Mouse (Mus musculus) left cerebral cortex, adult 11 months (tissue): ENCODE measurements around the gene Foxo4.

Source experiments
- DNase-seq: peaks from one replicate; pipeline ENCODE4 v3.0.0; 2022; ENCODE audit warnings: low spot score

The Foxo4 gene

GRCm38 (mm10) chrX:101253952-101254729, at the start of gene Foxo4:
Gene Foxo4, plus strand, starts transcription at chrX:101254528.
- peak; percentile 66 for DNase-seq

GRCm38 (mm10) chrX:101221834-101222795, 32.2 kb upstream of the Foxo4 start, which contains the start of gene Snx12:
Gene Snx12, minus strand, starts transcription at chrX:101222563.
- DNase-seq, result peak; percentile 91

GRCm38 (mm10) chrX:101222796-101223162, 31.5 kb upstream of the Foxo4 start:
- no peak for DNase-seq

DNA sequence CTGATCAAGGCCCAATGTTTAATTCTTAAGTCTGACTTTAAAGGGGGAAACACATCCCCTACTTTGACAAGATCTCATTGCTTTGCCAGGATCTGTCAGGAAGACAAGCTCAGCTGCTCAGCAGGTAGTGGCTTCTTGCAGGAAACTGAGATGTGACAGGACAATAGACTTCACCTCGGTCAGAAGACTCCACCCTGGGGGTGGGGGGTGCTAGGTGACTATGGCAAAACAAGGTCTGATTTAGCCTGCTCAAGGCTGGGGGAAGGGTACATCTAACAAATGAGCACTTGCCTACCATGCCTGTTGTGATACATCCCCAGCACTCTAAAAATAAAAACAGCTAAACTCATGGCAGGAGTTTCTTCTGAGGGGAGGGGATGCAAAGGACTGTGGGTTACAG, 9.3 kb upstream of the Foxo4 start:
- no peak for DNase-seq

- DNase-seq, result no peak
These were observed 412 bp downstream of the Foxo4 start for GRCm38 (mm10) chrX:101254740-101255139.

- DNase-seq, result no peak
These were observed 2.3 kb downstream of the Foxo4 start for GRCm38 (mm10) chrX:101256603-101257002.

DNA sequence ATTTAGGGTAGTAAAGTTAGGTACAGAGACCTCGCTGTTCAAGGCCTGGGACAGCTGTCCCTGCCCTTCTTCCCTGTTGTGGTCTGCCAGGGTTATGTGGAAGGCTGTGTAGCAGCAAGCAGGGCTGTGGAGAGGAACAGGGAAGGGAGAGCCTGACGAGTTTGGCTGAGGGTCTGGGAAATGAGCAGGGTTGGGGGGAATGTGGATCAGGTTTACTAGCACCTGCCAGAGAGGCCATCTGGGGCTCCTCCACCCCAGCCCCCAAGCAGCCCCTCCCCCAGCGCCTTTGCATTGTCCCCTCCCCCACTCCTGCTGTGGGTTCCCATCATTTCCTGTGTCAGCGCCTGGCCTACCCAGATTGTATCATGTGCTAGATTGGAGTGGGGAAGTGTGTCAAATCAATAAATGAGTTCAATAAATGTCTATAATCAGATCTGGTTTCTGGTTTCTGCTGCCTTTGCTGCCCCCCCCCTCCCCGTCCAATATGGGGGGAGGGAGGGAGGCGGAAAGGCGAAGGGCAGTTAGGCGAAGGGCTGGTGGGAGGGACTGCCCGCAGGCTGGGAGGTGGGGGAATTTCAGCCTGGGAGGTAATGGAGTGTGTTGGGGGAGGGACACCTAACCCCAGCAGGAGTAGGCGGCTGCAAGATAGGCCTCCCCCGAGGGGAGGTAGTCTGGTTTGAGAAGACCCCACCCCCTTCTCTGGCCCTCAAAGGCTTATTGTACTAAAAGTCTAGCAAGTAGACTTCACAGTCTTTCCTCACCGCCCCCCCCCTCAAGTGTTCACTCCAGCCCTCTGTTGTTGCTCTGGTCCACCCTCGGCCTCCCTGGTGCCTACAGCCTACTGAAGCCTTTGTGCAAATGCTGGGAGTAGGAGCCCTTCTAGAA, 6.4 kb downstream of the Foxo4 start:
- no peak for DNase-seq

DNA sequence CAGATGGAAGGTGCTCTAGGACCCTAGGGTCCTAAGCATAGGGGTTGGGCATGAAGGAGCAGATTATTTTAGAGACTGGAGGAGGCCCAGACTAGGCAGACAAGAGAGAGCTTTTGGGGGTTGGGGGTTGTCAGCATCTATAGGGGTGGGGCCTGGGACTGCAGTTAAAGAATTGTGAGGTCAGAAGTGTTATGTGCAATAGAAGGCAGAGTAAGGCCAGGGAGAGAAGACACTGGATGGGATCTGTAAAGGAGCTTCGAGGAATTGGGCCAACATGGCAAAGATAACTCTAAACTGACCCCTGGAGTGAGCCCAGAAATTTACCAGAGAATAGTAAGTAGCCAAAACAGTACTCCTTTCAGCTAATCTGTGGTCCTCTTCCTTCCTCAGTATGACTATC, 9.6 kb downstream of the Foxo4 start, which contains the start of gene Gm614:
Gene Gm614 (minus strand): TSS at position 101 of the 400 bp plus-strand sequence.
- DNase-seq, result no peak

GRCm38 (mm10) chrX:101266631-101267030, 12.3 kb downstream of the Foxo4 start:
- no peak for DNase-seq

- no peak for DNase-seq
These were observed 13.9 kb downstream of the Foxo4 start, which contains the start of gene Il2rg for GRCm38 (mm10) chrX:101268025-101268754. Gene Il2rg, minus strand, starts transcription at chrX:101268255.

- no peak for DNase-seq
These were observed 14.4 kb downstream of the Foxo4 start, which contains the start of gene Gm20489 for GRCm38 (mm10) chrX:101268755-101269124. Gene Gm20489, minus strand, starts transcription at chrX:101269023.

DNA sequence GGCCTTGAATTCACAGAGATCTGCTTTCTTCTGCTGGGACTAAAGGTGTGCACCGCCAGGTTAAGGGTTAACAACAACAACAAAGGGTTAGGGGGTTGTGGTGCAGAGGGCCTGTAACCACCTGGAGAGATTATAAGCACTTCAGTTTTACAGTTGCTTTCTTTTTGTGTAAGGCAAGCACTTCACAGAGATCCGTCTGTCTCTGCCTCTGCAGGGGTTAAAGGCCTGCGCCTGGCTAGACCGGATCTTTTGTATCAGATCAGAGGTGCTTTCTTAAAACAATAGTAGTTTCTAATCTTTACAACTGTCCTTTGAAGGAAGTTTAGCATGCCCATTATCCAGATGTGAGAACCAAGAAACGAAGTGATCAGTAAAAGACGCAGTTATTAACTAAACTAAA, 19.1 kb downstream of the Foxo4 start:
- DNase-seq, result no peak

GRCm38 (mm10) chrX:101273875-101274738, 19.8 kb downstream of the Foxo4 start, which contains the start of gene Med12:
Gene Med12, plus strand, starts transcription at chrX:101274030.
- DNase-seq, result peak; percentile 63

DNA sequence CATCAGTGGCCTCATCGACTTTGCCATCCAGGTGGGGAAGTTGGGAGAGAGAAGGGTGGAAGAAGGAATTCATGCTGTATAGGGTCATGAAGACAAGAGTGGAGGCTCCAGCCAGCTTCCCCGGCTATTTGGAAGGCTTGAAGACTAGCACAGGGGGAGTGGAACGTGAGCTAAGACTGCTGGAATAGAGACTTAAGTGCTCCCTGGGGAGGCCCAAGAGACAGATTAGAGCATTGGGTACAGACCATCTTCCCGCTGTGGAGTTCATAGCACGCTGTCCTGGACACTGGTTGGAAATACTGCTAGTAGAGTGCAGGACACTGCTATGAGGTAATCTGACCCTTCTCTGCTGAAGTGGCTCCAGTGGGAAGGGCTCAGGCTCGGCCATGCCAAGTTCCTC, 28.5 kb downstream of the Foxo4 start:
- DNase-seq, result no peak

- DNase-seq, result no peak
These were observed 31.2 kb downstream of the Foxo4 start for GRCm38 (mm10) chrX:101285534-101285933.

- DNase-seq, result no peak
These were observed 31.8 kb downstream of the Foxo4 start for GRCm38 (mm10) chrX:101285953-101286670.

- no peak for DNase-seq
These were observed 33.2 kb downstream of the Foxo4 start for GRCm38 (mm10) chrX:101287543-101287942.

GRCm38 (mm10) chrX:101288432-101288831, 34.1 kb downstream of the Foxo4 start:
- DNase-seq, result no peak

DNA sequence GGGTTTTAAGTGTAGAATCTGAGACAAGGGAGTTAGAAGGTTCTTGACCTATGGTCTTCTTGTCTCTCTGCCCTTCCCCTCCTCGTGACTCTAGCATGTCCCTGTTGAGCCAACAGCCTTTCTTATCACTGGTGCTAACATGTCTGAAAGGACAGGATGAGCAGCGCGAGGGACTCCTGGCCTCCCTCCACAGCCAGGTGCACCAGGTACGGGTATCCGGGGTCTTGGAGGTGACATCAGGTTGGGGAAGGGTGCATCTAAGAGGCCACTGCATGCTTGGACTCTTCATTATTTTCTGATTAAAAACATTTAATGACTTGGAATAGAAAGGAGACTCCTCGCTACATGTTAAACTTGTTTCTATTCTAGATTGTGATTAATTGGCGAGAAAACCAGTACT, 34.7 kb downstream of the Foxo4 start:
- no peak for DNase-seq
